Mouse (Mus musculus): ENCODE results near the gene Nfe2l2.

DNA sequence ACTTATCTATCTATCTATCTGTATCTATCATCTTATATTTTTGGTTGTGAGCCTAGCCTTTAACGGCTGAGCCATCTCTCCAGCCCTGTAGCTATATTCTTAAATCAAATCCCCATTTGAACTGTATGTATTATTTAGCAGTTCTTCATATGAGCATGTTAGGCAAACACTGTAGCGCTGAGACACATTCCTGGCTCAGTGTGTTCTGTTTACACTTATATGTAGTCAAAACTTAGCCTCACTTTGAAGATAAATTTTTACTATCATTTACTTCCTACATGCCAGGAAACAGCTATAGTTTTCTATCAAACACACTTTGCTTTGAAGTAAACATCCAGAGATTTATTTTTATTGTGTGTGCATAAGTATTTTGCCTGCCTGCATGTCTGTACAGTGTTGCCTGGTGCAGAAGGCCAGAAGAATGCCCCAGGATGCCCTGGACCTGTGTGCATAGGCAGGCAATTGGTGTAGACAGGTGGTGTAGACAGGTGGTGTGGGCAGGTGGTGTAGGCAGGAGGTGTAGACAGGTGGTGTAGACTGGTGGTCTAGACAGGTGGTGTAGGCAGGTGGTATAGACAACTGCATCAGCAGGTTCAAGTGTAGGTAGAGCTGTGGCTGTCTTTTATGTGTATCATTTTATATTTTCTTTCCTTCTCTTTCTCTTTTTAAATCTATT lies 45.7 kb upstream of the Nfe2l2 start:
- TF ChIP-seq POLR2A (IDR thresholded peaks at IDR 0.05; ENCODE audit: insufficient read length, low read depth) (no peak), E2F4 (IDR thresholded peaks at IDR 0.05; ENCODE audit: insufficient read depth) (no peak), CEBPB (IDR thresholded peaks at IDR 0.05; ENCODE audit: insufficient read depth, poor library complexity, severe bottlenecking) (no peak)
